Mouse (Mus musculus) regulatory T cell (primary cell): ENCODE measurements around the gene Olfr126.

Experiments used
- in situ Hi-C: fragments of 300-600 bp; cut with MboI, MseI; formaldehyde crosslinking; loops from one replicate; pipeline ENCODE4 v1.15.1; 2025; ENCODE audit warnings: high pct_unique_total_duplicates

Olfr126 gene

DNA sequence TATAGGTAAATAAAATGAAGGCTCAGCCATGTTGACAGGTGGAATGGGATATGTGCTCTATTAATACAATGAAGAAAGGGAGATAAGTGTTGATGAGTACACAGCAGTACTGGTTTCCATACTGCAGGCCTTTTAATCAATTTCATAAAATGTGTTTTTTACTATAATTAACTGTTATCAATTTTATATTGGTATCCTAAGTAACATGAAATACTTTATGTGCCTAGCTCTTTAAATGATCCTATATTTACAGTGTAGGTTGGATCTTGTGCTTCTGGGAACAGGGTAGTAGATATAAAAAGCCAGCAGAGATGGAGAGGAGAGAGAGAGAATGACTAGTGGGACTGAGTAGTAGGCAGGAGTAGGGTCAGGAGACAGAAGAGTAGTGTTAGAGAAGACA lies at the start of gene Olfr126:
Gene Olfr126, plus strand, starts transcription at position 301 of the 400 bp plus-strand sequence.
- in situ Hi-C loops = no loop called here

DNA sequence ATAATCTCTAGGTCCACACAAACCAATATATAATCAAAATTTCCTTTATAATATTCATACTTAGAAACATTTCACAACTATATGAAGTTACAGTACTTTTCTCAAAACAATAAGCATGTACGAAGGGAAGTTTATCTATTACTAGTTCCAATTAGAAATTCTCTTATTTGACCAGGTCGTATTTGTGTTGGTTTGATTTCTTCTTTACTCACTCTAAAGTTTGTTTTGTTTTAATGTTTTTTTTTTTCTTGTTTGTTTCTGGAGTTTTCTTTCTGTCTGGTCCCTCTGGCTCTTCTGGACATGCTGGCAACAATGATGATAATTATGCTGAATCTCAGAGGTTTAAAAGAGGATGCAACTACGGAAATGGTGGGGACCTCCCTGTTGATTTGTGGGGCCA lies 47.7 kb upstream of the Olfr126 start, which contains the start of gene Olfr124:
Gene Olfr124, plus strand, starts transcription at position 301 of the 400 bp plus-strand sequence.
- in situ Hi-C loops = no loop called here

DNA sequence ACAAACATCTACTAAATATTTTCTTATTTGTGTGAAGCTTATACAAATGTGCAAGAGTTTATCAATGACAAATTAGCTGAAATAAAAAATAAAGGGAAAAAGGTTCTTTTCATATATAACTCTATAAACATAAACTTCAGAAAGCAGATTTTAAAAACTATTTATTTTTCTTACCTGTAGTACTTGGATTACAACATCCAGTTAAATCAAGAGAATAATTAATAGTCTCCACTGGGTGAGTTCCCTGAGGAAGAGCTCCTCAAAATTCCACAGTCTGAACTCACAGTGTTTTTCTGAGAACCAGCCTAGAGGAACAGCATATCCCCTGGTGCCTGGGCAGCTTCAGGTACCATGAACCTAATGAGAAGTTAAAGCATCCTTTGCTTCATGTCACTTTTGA lies 14.6 kb upstream of the Olfr126 start, which contains the start of gene Olfr125:
Gene Olfr125, plus strand, starts transcription at position 301 of the 400 bp plus-strand sequence.
- in situ Hi-C loops = no loop called here

DNA sequence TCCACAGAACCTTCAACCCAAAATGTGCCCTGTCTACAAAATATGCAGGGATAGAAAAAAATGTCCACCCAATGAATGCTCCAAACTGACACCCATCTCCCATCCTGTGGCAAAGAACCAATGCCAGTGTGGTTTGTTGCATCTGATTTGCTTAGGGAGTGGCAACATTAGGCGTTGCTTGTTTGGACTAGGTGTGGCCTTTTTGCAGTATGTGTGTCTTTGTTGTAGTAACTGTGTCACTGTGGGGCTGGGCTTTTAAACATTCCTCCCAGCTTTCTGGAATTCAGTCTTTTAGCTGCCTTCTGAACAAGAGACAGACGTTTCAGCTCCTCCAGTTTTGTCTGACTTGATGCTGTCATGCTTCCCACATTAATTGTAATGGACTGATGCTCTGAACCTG lies 16.6 kb downstream of the Olfr126 start:
- in situ Hi-C loops = no loop called here

GRCm38 (mm10) chr17:37869676-37870205 lies 22.5 kb downstream of the Olfr126 start:
- in situ Hi-C loops = no loop called here

- in situ Hi-C loops = no loop called here
These were observed 26.5 kb downstream of the Olfr126 start for GRCm38 (mm10) chr17:37873830-37874229.

DNA sequence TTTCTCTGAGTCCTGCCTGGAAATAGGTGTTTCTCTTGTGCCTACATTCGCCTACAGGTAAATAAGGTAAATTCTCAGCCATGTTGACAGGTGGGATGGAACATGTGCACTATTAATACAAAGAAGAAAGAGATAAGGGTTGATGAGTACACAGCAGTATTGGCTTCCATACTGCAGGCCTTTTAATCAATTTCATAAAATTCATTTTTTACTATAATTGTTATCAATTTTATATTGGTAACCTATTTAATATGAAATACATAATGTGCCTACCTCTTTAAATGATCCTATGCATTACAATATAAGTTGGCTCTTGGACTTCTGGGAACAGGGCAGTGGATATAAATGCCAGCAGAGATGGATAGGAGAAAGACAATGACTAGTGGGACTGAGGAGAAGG lies 52.9 kb downstream of the Olfr126 start, which contains the start of gene Olfr127:
Gene Olfr127, plus strand, starts transcription at position 301 of the 400 bp plus-strand sequence.
- in situ Hi-C loops = no loop called here
